Mouse (Mus musculus): ENCODE results near the gene Rac1. TPM values are rescaled to one million over a fixed set of nuclear protein-coding genes. Genes with fewer than 3 reads are reported as not detected.

The Rac1 gene
- polyA plus RNA-seq, 1 experiment from 2014 or later, result 383 TPM

- peaks cover 65% of the 10 kb centered on the region for H3K36me3 ChIP-seq (ENCODE audit: control insufficient read depth, insufficient read depth, low read length)
- DNase-seq (ENCODE audit: low spot score), result no peak
- 94% methylated on average over 20 of the region's 20 CpGs for WGBS
- no peak overlapping the region for H3K9ac ChIP-seq (ENCODE audit: low read length)
- no peak overlapping the region for H3K27ac ChIP-seq (ENCODE audit: low read depth, low read length)
- H3K27me3 ChIP-seq (replicated peaks; ENCODE audit: control insufficient read depth, insufficient read depth, low read length), result no peaks in the 10 kb centered on the region
- no peaks in the 10 kb centered on the region for H3K4me1 ChIP-seq (ENCODE audit: control insufficient read depth, insufficient read depth, low read length)
- H3K4me2 ChIP-seq (ENCODE audit: low read length), result no peak overlapping the region
- no peaks in the 10 kb centered on the region for H3K9me3 ChIP-seq (replicated peaks; ENCODE audit: control insufficient read depth, low read length)
- ATAC-seq, result no peak
- H3K4me3 ChIP-seq (ENCODE audit: low read depth, low read length), result no peak overlapping the region
Observed at GRCm38 (mm10) chr5:143475153-143475844, 52.5 kb downstream of the Rac1 start.

- no peak overlapping the region for H3K9ac ChIP-seq (ENCODE audit: low read length)
- 93% methylated on average over 9 of the region's 9 CpGs for WGBS
- H3K36me3 ChIP-seq (ENCODE audit: control insufficient read depth, insufficient read depth, low read length), result peaks cover 76% of the 10 kb centered on the region
- no peaks in the 10 kb centered on the region for H3K9me3 ChIP-seq (replicated peaks; ENCODE audit: control insufficient read depth, low read length)
- ATAC-seq (no peak), DNase-seq (ENCODE audit: low spot score) (no peak)
- no peak overlapping the region for H3K4me2 ChIP-seq (ENCODE audit: low read length)
- H3K27me3 ChIP-seq (replicated peaks; ENCODE audit: control insufficient read depth, insufficient read depth, low read length), result no peaks in the 10 kb centered on the region
- no peak overlapping the region for H3K27ac ChIP-seq (ENCODE audit: low read depth, low read length)
- H3K4me3 ChIP-seq (ENCODE audit: low read depth, low read length), result no peak overlapping the region
- no peaks in the 10 kb centered on the region for H3K4me1 ChIP-seq (ENCODE audit: control insufficient read depth, insufficient read depth, low read length)
Observed at GRCm38 (mm10) chr5:143471953-143472618, 55.8 kb downstream of the Rac1 start.

- no peak overlapping the region for H3K9ac ChIP-seq (ENCODE audit: low read length)
- H3K27ac ChIP-seq (ENCODE audit: low read depth, low read length), result no peak overlapping the region
- no peak overlapping the region for H3K4me2 ChIP-seq (ENCODE audit: low read length)
- no peak overlapping the region for H3K4me3 ChIP-seq (ENCODE audit: low read depth, low read length)
- H3K36me3 ChIP-seq (ENCODE audit: control insufficient read depth, insufficient read depth, low read length), result peaks cover 73% of the 10 kb centered on the region
- no peak for DNase-seq (ENCODE audit: low spot score)
- WGBS, result 93% methylated on average over 3 of the region's 3 CpGs
- ATAC-seq, result no peak
- no peaks in the 10 kb centered on the region for H3K9me3 ChIP-seq (replicated peaks; ENCODE audit: control insufficient read depth, low read length)
- H3K27me3 ChIP-seq (replicated peaks; ENCODE audit: control insufficient read depth, insufficient read depth, low read length), result no peaks in the 10 kb centered on the region
- no peaks in the 10 kb centered on the region for H3K4me1 ChIP-seq (ENCODE audit: control insufficient read depth, insufficient read depth, low read length)
Observed at GRCm38 (mm10) chr5:143471165-143471546, 56.7 kb downstream of the Rac1 start.

- no peaks in the 10 kb centered on the region for H3K27me3 ChIP-seq (replicated peaks; ENCODE audit: control insufficient read depth, insufficient read depth, low read length)
- H3K9me3 ChIP-seq (replicated peaks; ENCODE audit: control insufficient read depth, low read length), result no peaks in the 10 kb centered on the region
- ATAC-seq, result 0 out of 2 replicates have a peak, but pooled peaks have one; percentile 52
- no peak overlapping the region for H3K27ac ChIP-seq (ENCODE audit: low read depth, low read length)
- peak; percentile 34 for DNase-seq (ENCODE audit: low spot score)
- H3K36me3 ChIP-seq (ENCODE audit: control insufficient read depth, insufficient read depth, low read length), result peaks cover 68% of the 10 kb centered on the region
- H3K9ac ChIP-seq (ENCODE audit: low read length), result no peak overlapping the region
- H3K4me1 ChIP-seq (ENCODE audit: control insufficient read depth, insufficient read depth, low read length), result peaks cover 2% of the 10 kb centered on the region; the same call in 1 of the 2 replicates
- WGBS, result 74% methylated on average over 15 of the region's 15 CpGs
- H3K4me2 ChIP-seq (ENCODE audit: low read length), result no peak overlapping the region
- no peak overlapping the region for H3K4me3 ChIP-seq (ENCODE audit: low read depth, low read length)
Observed at GRCm38 (mm10) chr5:143470421-143471164, 57.2 kb downstream of the Rac1 start.

GRCm38 (mm10) chr5:143469628-143470027 lies 58.2 kb downstream of the Rac1 start:
- DNase-seq (ENCODE audit: low spot score), result no peak
- H3K36me3 ChIP-seq (ENCODE audit: control insufficient read depth, insufficient read depth, low read length), result peaks cover 58% of the 10 kb centered on the region
- H3K27ac ChIP-seq (ENCODE audit: low read depth, low read length), result no peak overlapping the region

GRCm38 (mm10) chr5:143467931-143468330 lies 59.9 kb downstream of the Rac1 start:
- Histone ChIP-seq H3K4me1 (ENCODE audit: control insufficient read depth, insufficient read depth, low read length) (peaks cover 7% of the 10 kb centered on the region; the same call in 1 of the 2 replicates), H3K9ac (ENCODE audit: low read length) (no peak overlapping the region), H3K4me2 (ENCODE audit: low read length) (no peak overlapping the region), H3K36me3 (ENCODE audit: control insufficient read depth, insufficient read depth, low read length) (peaks cover 42% of the 10 kb centered on the region), H3K27me3 (replicated peaks; ENCODE audit: control insufficient read depth, insufficient read depth, low read length) (no peaks in the 10 kb centered on the region), H3K4me3 (ENCODE audit: low read depth, low read length) (no peak overlapping the region), H3K9me3 (replicated peaks; ENCODE audit: control insufficient read depth, low read length) (no peaks in the 10 kb centered on the region), H3K27ac (ENCODE audit: low read depth, low read length) (no peak overlapping the region)
- 94% methylated on average over 6 of the region's 6 CpGs for WGBS
- DNase-seq (ENCODE audit: low spot score) (no peak), ATAC-seq (no peak)

More at GRCm38 (mm10) chr5:143469628-143470027, 58.2 kb downstream of the Rac1 start:
- no peak overlapping the region for H3K4me2 ChIP-seq (ENCODE audit: low read length)
- peaks cover 7% of the 10 kb centered on the region; the same call in 1 of the 2 replicates for H3K4me1 ChIP-seq (ENCODE audit: control insufficient read depth, insufficient read depth, low read length)
- no peak for ATAC-seq
- no peaks in the 10 kb centered on the region for H3K27me3 ChIP-seq (replicated peaks; ENCODE audit: control insufficient read depth, insufficient read depth, low read length)
- H3K4me3 ChIP-seq (ENCODE audit: low read depth, low read length), result no peak overlapping the region
- H3K9ac ChIP-seq (ENCODE audit: low read length), result no peak overlapping the region
- WGBS, result 97% methylated on average over 8 of the region's 8 CpGs
- no peaks in the 10 kb centered on the region for H3K9me3 ChIP-seq (replicated peaks; ENCODE audit: control insufficient read depth, low read length)

GRCm38 (mm10) chr5:143466891-143467669 lies 60.8 kb downstream of the Rac1 start:
- no peak for ATAC-seq
- Histone ChIP-seq H3K4me1 (ENCODE audit: control insufficient read depth, insufficient read depth, low read length) (peaks cover 7% of the 10 kb centered on the region; the same call in 1 of the 2 replicates), H3K27me3 (replicated peaks; ENCODE audit: control insufficient read depth, insufficient read depth, low read length) (no peaks in the 10 kb centered on the region), H3K27ac (ENCODE audit: low read depth, low read length) (no peak overlapping the region), H3K4me3 (ENCODE audit: low read depth, low read length) (no peak overlapping the region), H3K4me2 (ENCODE audit: low read length) (no peak overlapping the region), H3K9ac (ENCODE audit: low read length) (no peak overlapping the region), H3K36me3 (ENCODE audit: control insufficient read depth, insufficient read depth, low read length) (peaks cover 40% of the 10 kb centered on the region), H3K9me3 (replicated peaks; ENCODE audit: control insufficient read depth, low read length) (no peaks in the 10 kb centered on the region)
- WGBS, result 94% methylated on average over 23 of the region's 23 CpGs
- DNase-seq (ENCODE audit: low spot score), result no peak
